Mouse (Mus musculus): ENCODE results near the gene Wdr48.

- TF ChIP-seq CTCF (IDR thresholded peaks at IDR 0.05; ENCODE audit: borderline replicate concordance, control insufficient read depth, extremely low read depth, insufficient read depth, low read length, poor library complexity) (no peak), POLR2A (IDR thresholded peaks at IDR 0.05; ENCODE audit: control insufficient read depth, extremely low read depth, insufficient read depth, low read length, poor library complexity) (no peak)
Observed at GRCm38 (mm10) chr9:119974609-119975008, 79.9 kb downstream of the Wdr48 start.
